Mouse (Mus musculus): ENCODE measurements around the gene 3110082I17Rik. TPM values are rescaled to one million over a fixed set of nuclear protein-coding genes. Genes with fewer than 3 reads are reported as not detected.
A peak's percentile ranks its signal among the peaks of the same experiment; 100 is the strongest.

The 3110082I17Rik gene
- total RNA-seq, 2 experiments from 2014 or later: 17.1 to 18.1 TPM

DNA sequence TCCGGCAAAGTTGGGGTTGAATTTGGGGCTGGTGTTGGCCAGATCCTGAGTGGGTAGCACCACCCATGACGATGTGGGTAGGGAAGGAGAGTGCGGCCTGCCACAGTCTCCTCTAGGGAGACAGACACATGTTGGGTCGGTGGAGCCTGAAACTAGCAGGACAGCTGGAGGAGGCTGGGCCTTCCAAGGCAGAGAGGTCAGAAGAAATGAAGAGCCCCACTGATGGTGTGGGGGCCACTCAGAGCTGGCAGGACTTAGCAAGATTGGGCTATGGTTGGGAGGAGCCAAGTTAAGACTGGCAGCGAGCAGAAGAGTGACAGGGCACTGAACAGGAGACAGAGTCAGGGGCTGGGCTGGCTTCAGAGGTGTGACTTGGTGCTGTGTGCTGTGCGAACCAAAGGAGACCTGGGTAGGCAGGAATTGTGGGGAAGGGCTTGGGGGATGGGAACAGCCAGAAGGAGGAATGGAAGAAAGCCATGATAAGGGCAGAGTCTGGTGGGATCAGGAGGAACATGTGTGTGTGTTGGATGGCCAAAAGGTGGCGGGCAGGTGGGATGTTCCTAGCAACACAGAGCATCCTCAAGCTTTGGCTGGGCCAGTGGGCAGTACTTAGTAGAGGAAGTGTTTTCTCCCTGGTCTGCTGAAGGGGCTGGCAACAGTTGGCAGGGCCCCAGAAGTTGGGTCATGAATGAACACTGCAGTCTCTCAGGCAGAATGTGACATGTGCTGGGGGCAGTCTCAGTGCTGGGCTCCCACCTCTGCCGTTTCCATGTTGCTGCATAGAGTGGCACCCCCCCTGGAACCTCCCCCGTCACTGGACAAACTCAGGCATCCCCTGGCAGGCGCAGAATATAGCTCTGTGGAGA, 72.8 kb downstream of the 3110082I17Rik start:
- TF ChIP-seq CTCF (conservative IDR thresholded peaks at IDR 0.05): no peak
- Histone ChIP-seq H3K27ac (peak overlapping the region; percentile 92), H3K4me3 (no peak overlapping the region)
- DNase-seq (ENCODE audit: low spot score in 2 of 2): no peak

GRCm38 (mm10) chr5:139386047-139386446, 74.3 kb downstream of the 3110082I17Rik start:
- no peak for DNase-seq (ENCODE audit: low spot score in 2 of 2)
- H3K27ac ChIP-seq: peak overlapping the region; percentile 7; the same call in 1 of the 2 replicates
- no peak for TF ChIP-seq CTCF (conservative IDR thresholded peaks at IDR 0.05)

GRCm38 (mm10) chr5:139384531-139384930, 75.8 kb downstream of the 3110082I17Rik start:
- no peak for DNase-seq (ENCODE audit: low spot score in 2 of 2)
- H3K4me3 ChIP-seq: no peak overlapping the region
- TF ChIP-seq CTCF (conservative IDR thresholded peaks at IDR 0.05): no peak
- peak overlapping the region; percentile 69 for H3K27ac ChIP-seq

More at GRCm38 (mm10) chr5:139386047-139386446, 74.3 kb downstream of the 3110082I17Rik start:
- H3K4me3 ChIP-seq: no peak overlapping the region

GRCm38 (mm10) chr5:139383234-139383633, 77.1 kb downstream of the 3110082I17Rik start:
- H3K27ac ChIP-seq: peak overlapping the region; percentile 97
- H3K4me3 ChIP-seq: peak overlapping the region; percentile 77
- no peak for DNase-seq (ENCODE audit: low spot score in 2 of 2)
- TF ChIP-seq CTCF (conservative IDR thresholded peaks at IDR 0.05): no peak

DNA sequence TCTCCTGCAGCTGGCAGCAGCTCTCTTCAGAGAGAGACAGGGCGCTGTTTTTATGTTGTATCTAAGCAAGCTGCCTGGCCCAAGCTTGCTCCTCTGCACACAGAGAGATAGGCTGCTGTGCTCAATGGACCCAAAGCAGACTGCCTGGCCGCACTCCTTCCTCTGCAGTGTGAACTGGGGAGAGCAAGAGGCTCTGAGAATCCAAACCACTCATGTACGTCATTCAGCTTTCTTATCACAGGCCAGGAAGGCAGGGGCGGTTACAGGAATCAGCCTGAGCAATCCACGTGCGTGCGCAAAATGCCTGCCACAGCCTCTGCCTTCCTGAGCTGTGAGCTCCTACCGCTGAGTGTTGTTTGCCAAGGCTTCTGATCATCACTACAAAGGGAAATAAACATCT, 77.6 kb downstream of the 3110082I17Rik start:
- peak overlapping the region; percentile 77 for H3K4me3 ChIP-seq
- no peak for DNase-seq (ENCODE audit: low spot score in 2 of 2)
- peak overlapping the region; percentile 97 for H3K27ac ChIP-seq
- no peak for TF ChIP-seq CTCF (conservative IDR thresholded peaks at IDR 0.05)

- TF ChIP-seq CTCF (conservative IDR thresholded peaks at IDR 0.05): no peak
- Histone ChIP-seq H3K4me3 (peak overlapping the region; percentile 77), H3K27ac (peak overlapping the region; percentile 97)
- DNase-seq (ENCODE audit: low spot score in 2 of 2): no peak
Observed at GRCm38 (mm10) chr5:139381586-139382513, 78.5 kb downstream of the 3110082I17Rik start.

DNA sequence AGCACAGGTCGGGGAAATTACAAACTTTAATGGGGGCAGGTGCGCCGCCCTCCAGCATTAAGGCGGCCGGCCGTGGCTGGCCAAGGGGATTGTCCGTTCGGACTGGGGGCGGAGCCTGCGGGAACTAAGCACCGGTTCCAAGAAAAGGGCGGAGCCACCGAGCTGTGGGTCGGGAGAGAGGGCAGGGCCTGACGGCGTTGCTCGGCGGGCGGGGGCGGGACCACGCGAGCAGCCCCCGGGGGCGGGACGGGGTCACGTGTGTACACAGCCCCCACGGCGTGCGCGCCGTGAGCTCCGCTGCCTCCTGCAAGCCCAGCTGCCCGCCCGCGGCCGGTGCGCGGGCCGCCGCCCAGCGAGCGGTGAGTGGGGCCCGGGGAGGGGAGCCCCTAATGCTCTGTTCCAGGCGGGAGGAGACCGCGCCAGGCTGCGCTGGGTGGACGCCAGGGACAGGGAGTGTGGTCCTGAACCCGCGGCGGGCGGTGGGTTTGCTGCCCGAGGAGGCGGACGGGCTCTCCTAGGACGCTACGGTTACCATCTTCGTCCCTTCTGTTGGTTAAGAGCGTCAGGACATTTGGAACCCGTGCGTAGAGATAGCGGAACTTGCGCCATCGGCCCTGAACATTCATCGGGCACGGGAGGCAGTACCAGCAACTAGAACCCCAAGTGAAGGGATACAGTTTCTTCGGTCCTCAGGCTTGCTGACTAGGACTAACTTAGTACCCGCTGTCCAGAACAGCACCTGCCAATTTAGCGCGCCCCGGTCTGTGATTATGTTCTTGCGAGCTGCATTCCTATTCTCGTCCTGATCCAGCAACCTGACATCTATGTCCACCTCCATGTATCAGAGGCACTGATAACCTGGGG, 79.7 kb downstream of the 3110082I17Rik start:
- no peak for TF ChIP-seq CTCF (conservative IDR thresholded peaks at IDR 0.05)
- H3K4me3 ChIP-seq: peak overlapping the region; percentile 77
- peak; percentile 85 to 91 for DNase-seq (ENCODE audit: low spot score in 2 of 2)
- H3K27ac ChIP-seq: peak overlapping the region; percentile 97

- H3K27ac ChIP-seq: peak overlapping the region; percentile 97
- no peak for TF ChIP-seq CTCF (conservative IDR thresholded peaks at IDR 0.05)
- DNase-seq (ENCODE audit: low spot score in 2 of 2): no peak
Observed at GRCm38 (mm10) chr5:139379771-139380384, 80.4 kb downstream of the 3110082I17Rik start.

DNA sequence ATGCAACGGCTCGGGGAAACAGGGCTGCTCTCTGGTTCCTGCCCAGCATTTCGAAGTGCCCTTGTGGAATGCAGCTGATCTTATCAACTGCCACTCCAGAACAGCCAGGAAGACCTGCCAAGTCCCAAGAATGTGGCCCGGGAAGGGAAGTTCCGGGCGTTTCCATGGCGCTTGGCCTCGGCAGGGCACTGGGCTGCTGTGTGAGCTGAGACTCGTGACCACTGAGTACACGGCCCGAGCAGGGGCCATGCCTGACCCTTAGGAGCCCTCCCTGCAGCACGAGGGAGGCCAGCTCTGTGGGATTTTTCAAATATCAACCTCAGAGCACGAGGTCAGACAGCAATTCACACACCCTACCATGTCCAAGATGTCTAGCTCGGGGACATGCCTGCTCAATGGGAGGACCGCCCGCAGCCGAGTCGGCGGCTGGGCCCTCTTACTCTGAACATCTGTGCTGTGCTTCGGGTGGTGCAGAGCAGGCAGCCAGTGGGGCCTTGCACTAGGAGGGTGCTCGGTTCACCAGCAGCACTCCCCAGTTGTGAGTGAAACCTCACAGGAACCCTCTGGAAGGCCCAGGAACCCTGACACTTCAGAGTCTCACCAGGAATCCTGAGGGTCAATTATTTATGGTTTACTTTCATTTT, 81.2 kb downstream of the 3110082I17Rik start:
- no peak for DNase-seq (ENCODE audit: low spot score in 2 of 2)

More at GRCm38 (mm10) chr5:139379771-139380384, 80.4 kb downstream of the 3110082I17Rik start:
- H3K4me3 ChIP-seq: peak overlapping the region; percentile 77

DNA sequence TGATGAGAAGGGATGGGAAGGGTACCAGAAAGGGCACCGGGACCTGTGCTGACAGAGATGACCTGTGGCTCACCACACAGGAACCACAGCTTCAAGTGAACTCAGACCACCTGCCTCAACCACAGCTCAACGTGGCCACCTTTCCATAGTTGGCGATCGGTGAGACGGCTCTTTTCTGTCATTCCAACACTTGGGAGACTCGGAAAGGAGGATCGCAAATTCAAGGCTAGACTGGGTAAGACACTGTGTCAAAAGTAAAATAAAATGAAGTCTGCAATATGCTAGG, 82.1 kb downstream of the 3110082I17Rik start:
- peak overlapping the region; percentile 97 for H3K27ac ChIP-seq
- no peak for TF ChIP-seq CTCF (conservative IDR thresholded peaks at IDR 0.05)
- no peak for DNase-seq (ENCODE audit: low spot score in 2 of 2)
- H3K4me3 ChIP-seq: no peak overlapping the region

More for the DNA sequence above, 81.2 kb downstream of the 3110082I17Rik start:
- TF ChIP-seq CTCF (conservative IDR thresholded peaks at IDR 0.05): no peak
- Histone ChIP-seq H3K27ac (peak overlapping the region; percentile 97), H3K4me3 (no peak overlapping the region)

- peak within 1 kb of the TSS; percentile 97 for H3K27ac ChIP-seq
Observed at GRCm38 (mm10) chr5:139377468-139378270, 82.7 kb downstream of the 3110082I17Rik start, which contains the start of gene Gpr146. Gene Gpr146, plus strand, starts transcription at chr5:139377697.

More at GRCm38 (mm10) chr5:139377468-139378270, 82.7 kb downstream of the 3110082I17Rik start, which contains the start of gene Gpr146:
- no peak for DNase-seq (ENCODE audit: low spot score in 2 of 2)
- no peak for TF ChIP-seq CTCF (conservative IDR thresholded peaks at IDR 0.05)
- H3K4me3 ChIP-seq: no peak within 1 kb of the TSS
